Mouse (Mus musculus) stomach, embryonic 14.5 days (tissue): ENCODE data around the gene Foxn4. TPM values are rescaled to one million over a fixed set of nuclear protein-coding genes. Genes with fewer than 3 reads are reported as not detected.

Experiments used
- ATAC-seq: fragments of 200-750 bp; cut with Nextera tagmentation; 2 replicates; pipeline ENCODE4 v1.8.0; 2017; ENCODE audit warnings: low read depth, moderate TSS enrichment; ENCODE audit not compliant: insufficient number of reproducible peaks, insufficient read depth, low FRiP score
- H3K27ac ChIP-seq: fragments of 300-500 bp; sonication (generic); 2 replicates; pipeline ENCODE4 v1.5.1; 2014; ENCODE audit warnings: mild to moderate bottlenecking, low read length, moderate library complexity, mixed read lengths
- H3K27me3 ChIP-seq: fragments of 300-500 bp; sonication (generic); 2 replicates; pipeline ENCODE4 v1.6.1; 2014; ENCODE audit warnings: low read length, control low read depth, mixed read lengths; ENCODE audit not compliant: control insufficient read depth, insufficient read depth
- H3K36me3 ChIP-seq: fragments of 300-500 bp; sonication (generic); 2 replicates; pipeline ENCODE4 v1.6.1; 2014; ENCODE audit warnings: mild to moderate bottlenecking, control low read depth, low read length, moderate library complexity, mixed read lengths; ENCODE audit not compliant: control insufficient read depth, insufficient read depth
- H3K4me1 ChIP-seq: fragments of 300-500 bp; sonication (generic); 2 replicates; pipeline ENCODE4 v1.6.1; 2014; ENCODE audit warnings: low read length, control low read depth, mixed read lengths; ENCODE audit not compliant: control insufficient read depth, insufficient read depth
- H3K4me2 ChIP-seq: fragments of 300-500 bp; sonication (generic); replicated peaks from 2 replicates; pipeline ENCODE4 v1.6.1; 2014; ENCODE audit warnings: low read depth, low read length, control low read depth
- H3K4me3 ChIP-seq: fragments of 300-500 bp; sonication (generic); 2 replicates; pipeline ENCODE4 v1.5.1; 2014; ENCODE audit warnings: low read depth, low read length, control low read depth
- H3K9ac ChIP-seq: fragments of 300-500 bp; sonication (generic); replicated peaks from 2 replicates; pipeline ENCODE4 v1.6.1; 2014; ENCODE audit warnings: low read depth, mild to moderate bottlenecking, control low read depth, low read length, moderate library complexity, mixed read lengths
- H3K9me3 ChIP-seq: fragments of 300-500 bp; sonication (generic); 2 replicates; pipeline ENCODE4 v1.6.1; 2016; ENCODE audit warnings: low read depth, low read length, control low read depth; ENCODE audit not compliant: control insufficient read depth
- WGBS: fragments of 180-500 bp; shearing (Covaris S2); extraction: QIAGEN DNeasy Blood & Tissue Kit; methylation state at CpG from one replicate; pipeline ENCODE4 v1.1.7; 2014; 5-methylcytosine and 5-hydroxymethylcytosine counted together
- polyA plus RNA-seq: library from polyadenylated mRNA; unstranded; fragments of >200 nt; fragmentation: Nextera tagmentation; extraction: Ambion mirVana; gene quantifications from 2 replicates; pipeline ENCODE4 v1.2.1, GENCODE M21; 2014

Foxn4 gene
- polyA plus RNA-seq, 1 experiment from 2014 or later: not detected

- Histone ChIP-seq H3K4me2 (no peak overlapping the region), H3K27me3 (no peaks in the 10 kb centered on the region), H3K4me3 (no peak overlapping the region), H3K4me1 (0 out of 2 replicates have a peak, but pooled peaks cover 8% of the 10 kb centered on the region), H3K9ac (no peak overlapping the region), H3K27ac (no peak overlapping the region), H3K36me3 (no peaks in the 10 kb centered on the region), H3K9me3 (no peaks in the 10 kb centered on the region)
- 59% methylated on average over 22 of the region's 22 CpGs for WGBS
- ATAC-seq: no peak
Measured at GRCm38 (mm10) chr5:114299156-114299855, 25.7 kb upstream of the Foxn4 start.

DNA sequence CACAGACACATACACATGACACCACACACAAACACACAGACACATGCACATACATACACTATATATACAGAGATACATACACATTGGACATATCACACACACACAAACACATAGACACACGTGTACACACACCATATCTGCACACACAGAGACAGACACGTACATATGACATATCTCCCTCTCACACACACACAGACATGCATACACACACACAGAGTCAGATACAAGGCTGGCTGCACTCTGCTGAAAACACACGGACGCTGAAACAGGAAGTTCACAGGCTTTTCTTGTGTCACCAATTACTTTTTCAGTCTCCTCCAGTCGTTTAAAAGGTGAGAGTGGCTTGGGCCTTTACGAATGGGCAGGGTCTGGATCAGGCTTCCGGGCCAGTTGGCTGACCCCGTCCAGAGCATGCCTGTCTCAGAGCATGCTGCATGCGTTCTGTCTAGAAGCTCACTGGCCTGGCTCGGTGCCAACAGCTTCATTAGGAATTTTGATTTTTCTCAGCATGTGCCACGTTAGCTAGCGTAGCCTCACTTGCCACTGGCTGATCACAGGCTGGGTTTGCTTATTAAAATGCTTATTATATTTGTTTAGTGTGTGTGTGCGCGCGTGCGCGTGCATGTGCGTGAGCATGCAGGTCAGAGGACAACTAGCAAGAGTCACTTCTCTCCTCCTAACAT, 24.7 kb upstream of the Foxn4 start:
- Histone ChIP-seq H3K27me3 (no peaks in the 10 kb centered on the region), H3K4me1 (0 out of 2 replicates have a peak, but pooled peaks cover 8% of the 10 kb centered on the region), H3K36me3 (no peaks in the 10 kb centered on the region), H3K9ac (no peak overlapping the region), H3K4me2 (no peak overlapping the region), H3K27ac (no peak overlapping the region), H3K9me3 (no peaks in the 10 kb centered on the region), H3K4me3 (no peak overlapping the region)
- WGBS: 56% methylated on average over 18 of the region's 18 CpGs
- ATAC-seq: peak; percentile 49; the same call in 1 of the 2 replicates

- Histone ChIP-seq H3K27ac (no peak overlapping the region), H3K4me1 (0 out of 2 replicates have a peak, but pooled peaks cover 8% of the 10 kb centered on the region), H3K4me3 (no peak overlapping the region), H3K4me2 (0 out of 2 replicates have a peak overlapping the region, but pooled peaks have one; percentile 2), H3K36me3 (no peaks in the 10 kb centered on the region), H3K9me3 (no peaks in the 10 kb centered on the region), H3K9ac (no peak overlapping the region), H3K27me3 (no peaks in the 10 kb centered on the region)
- 29% methylated on average over 22 of the region's 22 CpGs for WGBS
- no peak for ATAC-seq
Measured at GRCm38 (mm10) chr5:114296693-114297631, 23.4 kb upstream of the Foxn4 start.

- H3K36me3 ChIP-seq: no peaks in the 10 kb centered on the region
- no peak overlapping the region for H3K27ac ChIP-seq
- H3K27me3 ChIP-seq: no peaks in the 10 kb centered on the region
- WGBS: 65% methylated on average over 3 of the region's 3 CpGs
- H3K4me1 ChIP-seq: no peaks in the 10 kb centered on the region
- H3K9ac ChIP-seq: no peak overlapping the region
- no peak for ATAC-seq
- no peaks in the 10 kb centered on the region for H3K9me3 ChIP-seq
- H3K4me2 ChIP-seq: no peak overlapping the region
- H3K4me3 ChIP-seq: no peak overlapping the region
Measured at GRCm38 (mm10) chr5:114290004-114290403, 16.4 kb upstream of the Foxn4 start.

DNA sequence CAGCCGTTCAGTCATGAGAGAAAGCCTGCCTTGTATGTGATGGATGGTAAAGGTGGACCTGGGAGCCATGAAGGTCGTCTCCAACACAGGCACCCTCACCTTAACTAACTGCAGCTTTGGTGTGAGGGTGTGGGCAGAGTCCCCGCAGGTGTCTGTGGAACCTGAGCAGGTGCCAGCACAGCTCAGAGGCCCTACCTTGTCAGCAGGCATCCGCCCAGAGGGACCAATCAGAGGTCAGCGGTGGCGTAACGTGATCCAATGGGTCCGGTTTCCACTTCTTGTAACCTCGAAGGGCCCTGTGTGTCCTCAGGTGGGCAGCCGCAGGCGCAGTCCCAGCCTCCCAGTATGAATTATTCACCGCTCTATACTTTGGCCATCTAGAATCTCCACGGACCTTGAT, 15.3 kb upstream of the Foxn4 start, which contains the start of gene Myo1h:
Gene Myo1h, plus strand, starts transcription at position 293 of the 400 bp plus-strand sequence.
- H3K9me3 ChIP-seq: no peaks in the 10 kb centered on the region
- no peak within 1 kb of the TSS for H3K4me3 ChIP-seq
- no peak within 1 kb of the TSS for H3K27ac ChIP-seq
- H3K36me3 ChIP-seq: no peaks in the 10 kb centered on the region
- H3K4me1 ChIP-seq: no peaks in the 10 kb centered on the region
- no peak within 1 kb of the TSS for H3K4me2 ChIP-seq
- ATAC-seq: no peak
- 37% methylated on average over 13 of the region's 13 CpGs for WGBS
- no peak within 1 kb of the TSS for H3K9ac ChIP-seq
- H3K27me3 ChIP-seq: no peaks in the 10 kb centered on the region

- Histone ChIP-seq H3K9me3 (no peaks in the 10 kb centered on the region), H3K27me3 (no peaks in the 10 kb centered on the region), H3K4me3 (no peak overlapping the region), H3K4me2 (no peak overlapping the region), H3K36me3 (no peaks in the 10 kb centered on the region), H3K27ac (no peak overlapping the region), H3K4me1 (no peaks in the 10 kb centered on the region), H3K9ac (no peak overlapping the region)
- ATAC-seq: no peak
- 79% methylated on average over 5 of the region's 5 CpGs for whole genome bisulfite sequencing
Measured at GRCm38 (mm10) chr5:114288396-114288795, 14.8 kb upstream of the Foxn4 start.

- H3K4me1 ChIP-seq: no peaks in the 10 kb centered on the region
- no peaks in the 10 kb centered on the region for H3K36me3 ChIP-seq
- no peak overlapping the region for H3K27ac ChIP-seq
- H3K9ac ChIP-seq: no peak overlapping the region
- ATAC-seq: no peak
- H3K27me3 ChIP-seq: no peaks in the 10 kb centered on the region
- H3K4me3 ChIP-seq: no peak overlapping the region
- WGBS: 67% methylated on average over 16 of the region's 16 CpGs
- H3K4me2 ChIP-seq: no peak overlapping the region
- H3K9me3 ChIP-seq: no peaks in the 10 kb centered on the region
Measured at GRCm38 (mm10) chr5:114286872-114287571, 13.4 kb upstream of the Foxn4 start.

DNA sequence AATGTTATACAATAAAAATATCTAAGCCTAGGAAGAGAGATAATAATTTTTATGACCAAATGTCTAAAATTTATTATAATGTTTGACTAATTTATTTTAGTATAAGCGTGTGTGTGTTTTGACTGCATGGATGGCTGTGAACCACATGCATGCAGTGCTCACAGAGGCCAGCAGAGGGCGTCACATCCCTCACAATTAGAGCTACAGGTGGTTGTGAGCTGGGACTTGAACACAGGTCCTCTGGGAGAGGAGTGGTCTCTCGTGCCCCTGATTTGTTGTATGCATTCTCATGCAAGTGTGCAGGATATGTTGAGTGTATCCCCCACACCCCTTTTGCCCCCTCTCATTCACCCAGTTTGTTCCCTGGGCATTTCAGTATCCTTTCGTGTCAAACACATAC, 12.5 kb upstream of the Foxn4 start:
- Histone ChIP-seq H3K4me1 (no peaks in the 10 kb centered on the region), H3K36me3 (no peaks in the 10 kb centered on the region), H3K9me3 (no peaks in the 10 kb centered on the region), H3K27ac (no peak overlapping the region), H3K9ac (no peak overlapping the region), H3K4me2 (no peak overlapping the region), H3K27me3 (no peaks in the 10 kb centered on the region), H3K4me3 (no peak overlapping the region)
- WGBS: 73% methylated on average over 4 of the region's 4 CpGs
- ATAC-seq: no peak
